ENCODE assay signal across 9 mouse cellular contexts in the genomic region with DNA sequence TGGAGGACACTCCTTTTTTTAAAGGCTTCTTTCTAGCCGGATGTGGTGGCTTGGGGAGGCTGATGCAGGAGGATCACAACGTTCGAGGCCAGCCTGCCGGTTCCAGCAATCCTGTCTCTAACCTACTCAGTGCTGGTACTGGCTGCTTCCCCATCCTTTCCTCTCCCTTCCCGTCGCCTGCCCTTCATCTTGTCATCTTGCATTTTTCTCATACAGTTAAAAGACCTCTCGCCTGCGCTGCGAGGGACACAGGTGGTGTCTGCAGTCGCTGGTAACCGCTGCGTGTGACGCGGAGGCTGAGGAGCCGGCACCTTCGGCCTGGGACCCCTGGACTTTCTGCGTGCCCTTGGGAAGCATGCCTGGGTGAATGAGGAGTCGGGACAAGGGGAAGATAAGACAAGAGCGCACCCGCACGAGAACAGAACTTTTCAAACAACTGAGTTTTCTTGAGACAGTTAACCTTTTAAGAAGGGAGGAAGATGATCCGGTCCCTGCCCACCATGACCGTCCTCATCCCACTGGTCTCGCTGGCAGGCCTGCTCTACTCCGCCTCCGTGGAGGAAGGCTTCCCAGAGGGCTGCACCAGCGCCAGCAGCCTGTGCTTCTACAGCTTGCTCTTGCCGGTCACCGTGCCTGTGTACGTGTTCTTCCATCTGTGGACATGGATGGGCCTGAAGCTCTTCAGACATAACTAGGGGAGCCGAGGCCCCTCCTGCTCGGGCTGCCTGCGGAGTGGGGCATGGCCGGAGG. TPM values are rescaled to one million over a fixed set of nuclear protein-coding genes. Genes with fewer than 3 reads are reported as not detected.
DNase-seq lines count a peak whose midpoint lies in the region; ATAC-seq and TF ChIP-seq lines count a peak whose summit lies in the region.
"Had no signal": no experiment of that assay in that cellular context is flagged by ENCODE, and none has a peak within 500 bp of the region (broad histone marks: within the 10 kb centered on the region; RNA-seq: fewer than 3 reads in every experiment).

No protein-coding gene starts in this region.

- intact Hi-C loops in gastrocnemius, postnatal 36 days (cut with DNase I): no loop called here

- TF ChIP-seq CTCF in lung, embryonic 14.5 days (IDR thresholded peaks at IDR 0.05; ENCODE audit: low read depth): no peak
- TF ChIP-seq CTCF in cerebellum, adult 2 months (IDR thresholded peaks at IDR 0.05; ENCODE audit: borderline replicate concordance, insufficient read depth, low read depth, low read length): no peak
- TF ChIP-seq CTCF in liver, embryonic 14.5 days (IDR thresholded peaks at IDR 0.05; ENCODE audit: low read depth): no peak

- H3K4me3 ChIP-seq in lung, embryonic 14.5 days (ENCODE audit: low read depth, low read length): peak overlapping the region; percentile 67
- peak overlapping the region; percentile 89 for H3K4me3 ChIP-seq in cerebellum, adult 2 months (replicated peaks; ENCODE audit: insufficient read depth, low read depth, low read length)
- H3K4me3 ChIP-seq in forebrain, embryonic 13.5 days: peak overlapping the region; percentile 68
- H3K4me3 ChIP-seq in liver, embryonic 14.5 days (ENCODE audit: insufficient read depth in 1 of 2, low read depth in 2 of 2, low read length in 2 of 2): peak overlapping the region; percentile 85 to 87

- ATAC-seq in lung, embryonic 14.5 days (ENCODE audit: insufficient read depth): no peak
- ATAC-seq in forebrain, embryonic 13.5 days: no peak
- ATAC-seq in liver, embryonic 14.5 days (ENCODE audit: insufficient read depth): no peak

- no peaks in the 10 kb centered on the region for H3K27me3 ChIP-seq in lung, embryonic 14.5 days (ENCODE audit: insufficient read depth, low read length)
- no peaks in the 10 kb centered on the region for H3K27me3 ChIP-seq in cerebellum, adult 2 months (ENCODE audit: control insufficient read depth, insufficient read depth, low read length)
- peaks cover 2% of the 10 kb centered on the region; the same call in 1 of the 2 replicates for H3K27me3 ChIP-seq in forebrain, embryonic 13.5 days
- H3K27me3 ChIP-seq in liver, embryonic 14.5 days (ENCODE audit: control insufficient read depth, insufficient read depth, low read length): no peaks in the 10 kb centered on the region

- no peaks in the 10 kb centered on the region for H3K9me3 ChIP-seq in lung, embryonic 14.5 days (ENCODE audit: low read depth, low read length)
- H3K9me3 ChIP-seq in forebrain, embryonic 13.5 days (replicated peaks): no peaks in the 10 kb centered on the region
- no peaks in the 10 kb centered on the region for H3K9me3 ChIP-seq in liver, embryonic 14.5 days (ENCODE audit: control insufficient read depth, low read length)

- H3K9ac ChIP-seq in lung, embryonic 14.5 days: peak overlapping the region; percentile 78
- peak overlapping the region; percentile 91 for H3K9ac ChIP-seq in forebrain, embryonic 13.5 days
- peak overlapping the region; percentile 88 for H3K9ac ChIP-seq in liver, embryonic 14.5 days (replicated peaks)

- H3K36me3 ChIP-seq in lung, embryonic 14.5 days (ENCODE audit: insufficient read depth): peaks cover 12% of the 10 kb centered on the region; the same call in 1 of the 2 replicates
- H3K36me3 ChIP-seq in forebrain, embryonic 13.5 days (ENCODE audit: poor library complexity, severe bottlenecking): 0 out of 2 replicates have a peak, but pooled peaks cover 7% of the 10 kb centered on the region
- H3K36me3 ChIP-seq in liver, embryonic 14.5 days (replicated peaks; ENCODE audit: control insufficient read depth, insufficient read depth, low read depth): no peaks in the 10 kb centered on the region

- no peak for TF ChIP-seq EP300 in liver, embryonic 14.5 days (IDR thresholded peaks at IDR 0.05; ENCODE audit: low read depth)

- H3K27ac ChIP-seq in lung, embryonic 14.5 days (ENCODE audit: low read depth): no peak overlapping the region
- peak overlapping the region; percentile 92; the same call in 1 of the 2 replicates for H3K27ac ChIP-seq in cerebellum, adult 2 months (ENCODE audit: insufficient read depth, low read length)
- no peak overlapping the region for H3K27ac ChIP-seq in forebrain, embryonic 13.5 days
- H3K27ac ChIP-seq in liver, embryonic 14.5 days: no peak overlapping the region

- H3K4me1 ChIP-seq in lung, embryonic 14.5 days (ENCODE audit: insufficient read depth): peaks cover 5% of the 10 kb centered on the region; the same call in 1 of the 2 replicates
- H3K4me1 ChIP-seq in cerebellum, adult 2 months (ENCODE audit: control insufficient read depth, insufficient read depth, low read length): peaks cover 2% of the 10 kb centered on the region; the same call in 1 of the 2 replicates
- peaks cover 18% of the 10 kb centered on the region for H3K4me1 ChIP-seq in forebrain, embryonic 13.5 days
- peaks cover 6 to 10% of the 10 kb centered on the region in 2 experiments for H3K4me1 ChIP-seq in liver, embryonic 14.5 days (replicated peaks; ENCODE audit: control insufficient read depth in 2 of 2, insufficient read depth in 2 of 2, low read length in 1 of 2)

- DNase-seq in lung, embryonic 14.5 days: no peak
- DNase-seq in lung, postnatal 14 days: no peak
- peak; percentile 46 to 54 for DNase-seq in cerebellum, adult 2 months
- DNase-seq in liver, embryonic 14.5 days (ENCODE audit: low read depth in 3 of 3, low spot score in 3 of 3): no peak
- DNase-seq in testis, postnatal 14 days (ENCODE audit: low spot score): peak; percentile 27
- no peak for DNase-seq in gastrocnemius, postnatal 4 days (ENCODE audit: low spot score in 2 of 2)
- no peak for DNase-seq in gastrocnemius, postnatal 36 days

- WGBS in lung, embryonic 14.5 days: 56% methylated on average over 34 of the region's 34 CpGs
- 34% methylated on average over 34 of the region's 34 CpGs for WGBS in cerebellum, adult 2 months
- 76% methylated on average over 34 of the region's 34 CpGs for WGBS in forebrain, embryonic 13.5 days
- WGBS in liver, embryonic 14.5 days (ENCODE audit: insufficient replicate concordance): 68% methylated on average over 34 of the region's 34 CpGs

- TF ChIP-seq POLR2A in cerebellum, adult 2 months (IDR thresholded peaks at IDR 0.05; ENCODE audit: borderline replicate concordance, insufficient read depth, low read length): no peak

- H3K4me2 ChIP-seq in lung, embryonic 14.5 days: peak overlapping the region; percentile 76
- peak overlapping the region; percentile 69 for H3K4me2 ChIP-seq in forebrain, embryonic 13.5 days
- H3K4me2 ChIP-seq in liver, embryonic 14.5 days (ENCODE audit: low read depth): peak overlapping the region; percentile 93

RNA-seq across cellular contexts. Expression of a gene that starts 1.0 kb away (rescaled TPM):
- polyA plus RNA-seq in lung, embryonic 14.5 days (2014; fragmentation: Nextera tagmentation; extraction: Ambion mirVana): 70.8 and 73.8 TPM in 2 replicates
- polyA plus RNA-seq in cerebellum, adult 2 months (2012; rRNA removed): 115 and 150 TPM in 2 replicates
- polyA plus RNA-seq in forebrain, embryonic 13.5 days (2015; fragmentation: Nextera tagmentation; extraction: Ambion mirVana): 79.3 and 87.5 TPM in 2 replicates
- 17.5 and 26.4 TPM in 2 replicates for polyA plus RNA-seq in liver, embryonic 14.5 days (2012; rRNA removed)
- 41.5 and 42.1 TPM in 2 replicates for polyA plus RNA-seq in liver, embryonic 14.5 days (2014; fragmentation: Nextera tagmentation; extraction: Ambion mirVana)
- total RNA-seq in gastrocnemius, postnatal 4 days (2021): 10 to 100 TPM; 34.3 to 34.6 TPM
- total RNA-seq in gastrocnemius, postnatal 36 days (2021): 10 to 100 TPM; 29.4 to 31.2 TPM

RNA-seq across cellular contexts. Expression of a gene that starts 22.2 kb away (rescaled TPM):
- 3.6 and 4.2 TPM in 2 replicates for polyA plus RNA-seq in lung, embryonic 14.5 days (2014; fragmentation: Nextera tagmentation; extraction: Ambion mirVana)
- 0.25 and 0.28 TPM in 2 replicates for polyA plus RNA-seq in cerebellum, adult 2 months (2012; rRNA removed)
- 0.81 and 1.2 TPM in 2 replicates for polyA plus RNA-seq in forebrain, embryonic 13.5 days (2015; fragmentation: Nextera tagmentation; extraction: Ambion mirVana)
- 181 and 203 TPM in 2 replicates for polyA plus RNA-seq in liver, embryonic 14.5 days (2012; rRNA removed)
- polyA plus RNA-seq in liver, embryonic 14.5 days (2014; fragmentation: Nextera tagmentation; extraction: Ambion mirVana): 195 and 196 TPM in 2 replicates
- 1 to 10 TPM; 2.5 to 3.4 TPM for total RNA-seq in gastrocnemius, postnatal 4 days (2021)
- total RNA-seq in gastrocnemius, postnatal 36 days (2021): 1 to 10 TPM; 1.1 to 2.9 TPM

RNA-seq across cellular contexts. Expression of a gene that starts 30.2 kb away (rescaled TPM):
- polyA plus RNA-seq in lung, embryonic 14.5 days (2014; fragmentation: Nextera tagmentation; extraction: Ambion mirVana): 0.53 and 0.68 TPM in 2 replicates
- polyA plus RNA-seq in cerebellum, adult 2 months (2012; rRNA removed): 0.07 and 0.13 TPM in 2 replicates
- 0.13 and 0.19 TPM in 2 replicates for polyA plus RNA-seq in forebrain, embryonic 13.5 days (2015; fragmentation: Nextera tagmentation; extraction: Ambion mirVana)
- not detected in 2 replicates for polyA plus RNA-seq in liver, embryonic 14.5 days (2012; rRNA removed)
- polyA plus RNA-seq in liver, embryonic 14.5 days (2014; fragmentation: Nextera tagmentation; extraction: Ambion mirVana): not detected in 2 replicates
- not detected for total RNA-seq in gastrocnemius, postnatal 4 days (2021)
- not detected for total RNA-seq in gastrocnemius, postnatal 36 days (2021)
- total RNA-seq: neutrophil, adult 5-6 weeks had no signal

RNA-seq across cellular contexts. Expression of a gene that starts 40.7 kb away (rescaled TPM):
- polyA plus RNA-seq in lung, embryonic 14.5 days (2014; fragmentation: Nextera tagmentation; extraction: Ambion mirVana): 196 and 212 TPM in 2 replicates
- polyA plus RNA-seq in cerebellum, adult 2 months (2012; rRNA removed): 125 and 130 TPM in 2 replicates
- polyA plus RNA-seq in forebrain, embryonic 13.5 days (2015; fragmentation: Nextera tagmentation; extraction: Ambion mirVana): 206 and 210 TPM in 2 replicates
- 59.5 and 72.5 TPM in 2 replicates for polyA plus RNA-seq in liver, embryonic 14.5 days (2012; rRNA removed)
- 98.2 and 102 TPM in 2 replicates for polyA plus RNA-seq in liver, embryonic 14.5 days (2014; fragmentation: Nextera tagmentation; extraction: Ambion mirVana)
- 10 to 100 TPM; 54.4 to 54.9 TPM for total RNA-seq in gastrocnemius, postnatal 4 days (2021)
- 10 to 100 TPM; 32.5 to 35.3 TPM for total RNA-seq in gastrocnemius, postnatal 36 days (2021)

RNA-seq across cellular contexts. Expression of a gene that starts 58.7 kb away (rescaled TPM):
- polyA plus RNA-seq in lung, embryonic 14.5 days (2014; fragmentation: Nextera tagmentation; extraction: Ambion mirVana): 69.1 and 71.2 TPM in 2 replicates
- polyA plus RNA-seq in cerebellum, adult 2 months (2012; rRNA removed): 1.6 and 1.8 TPM in 2 replicates
- 1.8 and 2.2 TPM in 2 replicates for polyA plus RNA-seq in forebrain, embryonic 13.5 days (2015; fragmentation: Nextera tagmentation; extraction: Ambion mirVana)
- polyA plus RNA-seq in liver, embryonic 14.5 days (2012; rRNA removed): 0.17 and 0.91 TPM in 2 replicates
- polyA plus RNA-seq in liver, embryonic 14.5 days (2014; fragmentation: Nextera tagmentation; extraction: Ambion mirVana): 0.09 and 0.44 TPM in 2 replicates
- total RNA-seq in gastrocnemius, postnatal 4 days (2021): 1 to 10 TPM; 7.2 to 7.5 TPM
- 1 to 10 TPM; 1.4 to 2.1 TPM for total RNA-seq in gastrocnemius, postnatal 36 days (2021)
- total RNA-seq: neutrophil, adult 5-6 weeks had no signal

Comparison
In these comparisons a context has a peak if more than half of its experiments do, and no peak if none do; other contexts are left out.
1. DNase-seq: peak in cerebellum, adult 2 months (2 of 2) and testis, postnatal 14 days (single experiment); none in lung, embryonic 14.5 days (single experiment), lung, postnatal 14 days (single experiment), liver, embryonic 14.5 days (0 of 3), gastrocnemius, postnatal 4 days (0 of 2) and gastrocnemius, postnatal 36 days (0 of 2).
2. RNA of a gene that starts 22.2 kb away (polyA plus RNA-seq): 181 to 203 TPM in liver, embryonic 14.5 days; 3.6 to 4.2 TPM in lung, embryonic 14.5 days, 0.81 to 1.2 TPM in forebrain, embryonic 13.5 days and 0.25 to 0.28 TPM in cerebellum, adult 2 months; every median in the first group is over 10 times any median in the second.
3. Peak in every context shown above with its lines, with median percentiles within 50 percentile points of each other: H3K4me2 ChIP-seq, H3K4me3 ChIP-seq and H3K9ac ChIP-seq.